Mouse (Mus musculus): ENCODE measurements around the gene Rpa2. TPM values are rescaled to one million over a fixed set of nuclear protein-coding genes. Genes with fewer than 3 reads are reported as not detected.

The Rpa2 gene
- polyA plus RNA-seq, 1 experiment from 2014 or later: 94.8 TPM

DNA sequence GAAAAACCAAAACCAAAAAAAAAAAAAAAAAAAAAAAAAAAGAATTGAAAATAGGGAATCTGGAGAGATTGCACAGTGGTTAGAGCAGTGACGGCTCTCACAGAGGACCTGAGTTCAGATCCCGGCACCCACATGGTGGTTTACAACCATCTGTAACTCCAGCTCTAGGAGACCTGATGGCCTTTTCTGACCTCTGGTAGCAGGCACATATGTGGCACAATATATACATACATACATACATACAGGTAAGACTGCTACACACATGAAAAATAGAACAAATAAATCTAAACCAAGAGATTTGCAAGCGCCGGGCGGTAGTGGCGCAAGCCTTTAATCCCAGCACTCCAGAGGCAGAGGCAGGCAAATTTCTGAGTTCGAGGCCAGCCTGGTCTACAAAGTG is 35.7 kb downstream of the Rpa2 start:
- no peaks in the 10 kb centered on the region for H3K36me3 ChIP-seq (ENCODE audit: control insufficient read depth, insufficient read depth, low read length)
- no peaks in the 10 kb centered on the region for H3K27me3 ChIP-seq (ENCODE audit: control insufficient read depth, insufficient read depth, low read length)
- H3K4me2 ChIP-seq: no peak overlapping the region
- H3K4me1 ChIP-seq (ENCODE audit: control insufficient read depth, insufficient read depth, low read length): peaks cover 10% of the 10 kb centered on the region; the same call in 1 of the 2 replicates
- WGBS (ENCODE audit: insufficient replicate concordance): 90% methylated on average over 7 of the region's 7 CpGs
- no peak overlapping the region for H3K9ac ChIP-seq (ENCODE audit: low read depth, low read length)
- no peaks in the 10 kb centered on the region for H3K9me3 ChIP-seq (replicated peaks; ENCODE audit: control insufficient read depth, low read length)
- no peak for ATAC-seq (replicated peaks; ENCODE audit: insufficient number of reproducible peaks, low FRiP score, low TSS enrichment)
- H3K4me3 ChIP-seq (ENCODE audit: low read depth, low read length): no peak overlapping the region
- H3K27ac ChIP-seq (ENCODE audit: low read depth, low read length): no peak overlapping the region

DNA sequence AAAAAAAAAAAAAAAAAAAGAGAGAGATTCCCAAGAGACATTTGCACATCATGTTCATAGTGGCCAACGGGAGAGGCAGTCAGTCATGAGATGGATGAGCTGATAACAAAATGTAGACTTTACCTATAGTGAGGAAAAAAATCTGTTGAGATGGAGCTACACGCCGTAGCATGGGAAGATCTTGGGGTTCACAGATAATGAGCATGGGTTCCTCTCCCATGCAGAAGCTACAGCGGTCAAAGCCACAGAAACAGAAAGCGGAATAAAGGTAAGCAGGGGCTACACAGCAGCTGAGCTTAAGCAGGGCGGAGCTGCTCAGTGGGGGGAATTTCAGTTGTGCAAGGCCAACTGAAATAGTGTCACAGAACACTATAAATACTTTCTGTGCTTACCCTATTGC is 36.2 kb downstream of the Rpa2 start:
- H3K4me2 ChIP-seq: no peak overlapping the region
- H3K9me3 ChIP-seq (replicated peaks; ENCODE audit: control insufficient read depth, low read length): no peaks in the 10 kb centered on the region
- H3K27ac ChIP-seq (ENCODE audit: low read depth, low read length): no peak overlapping the region
- 87% methylated on average over 6 of the region's 6 CpGs for WGBS (ENCODE audit: insufficient replicate concordance)
- no peaks in the 10 kb centered on the region for H3K36me3 ChIP-seq (ENCODE audit: control insufficient read depth, insufficient read depth, low read length)
- H3K27me3 ChIP-seq (ENCODE audit: control insufficient read depth, insufficient read depth, low read length): no peaks in the 10 kb centered on the region
- peaks cover 11% of the 10 kb centered on the region; the same call in 1 of the 2 replicates for H3K4me1 ChIP-seq (ENCODE audit: control insufficient read depth, insufficient read depth, low read length)
- H3K9ac ChIP-seq (ENCODE audit: low read depth, low read length): no peak overlapping the region
- ATAC-seq (replicated peaks; ENCODE audit: insufficient number of reproducible peaks, low FRiP score, low TSS enrichment): no peak
- H3K4me3 ChIP-seq (ENCODE audit: low read depth, low read length): no peak overlapping the region

DNA sequence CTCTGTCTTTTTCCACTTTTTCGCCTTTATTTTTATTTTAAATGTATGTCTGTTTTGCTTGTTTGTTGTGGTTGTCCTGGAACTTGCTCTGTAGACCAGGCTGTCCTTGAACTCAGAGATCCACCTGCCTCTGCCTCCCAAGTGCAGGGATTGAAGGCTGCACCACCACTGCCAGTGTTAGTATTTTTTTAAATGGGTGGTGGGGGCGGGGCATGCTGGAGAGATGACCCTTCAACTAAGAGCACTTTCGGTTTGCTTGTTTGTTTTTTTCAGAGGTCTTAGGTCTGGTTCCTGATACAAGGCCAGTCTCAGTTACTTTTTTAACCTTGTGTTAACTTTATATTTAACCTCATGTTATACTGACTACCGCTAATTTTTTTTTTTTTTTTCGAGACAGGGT is 37.0 kb downstream of the Rpa2 start:
- Histone ChIP-seq H3K27ac (ENCODE audit: low read depth, low read length) (no peak overlapping the region), H3K36me3 (ENCODE audit: control insufficient read depth, insufficient read depth, low read length) (no peaks in the 10 kb centered on the region), H3K4me2 (no peak overlapping the region), H3K9ac (ENCODE audit: low read depth, low read length) (no peak overlapping the region), H3K4me1 (ENCODE audit: control insufficient read depth, insufficient read depth, low read length) (peaks cover 11% of the 10 kb centered on the region; the same call in 1 of the 2 replicates), H3K27me3 (ENCODE audit: control insufficient read depth, insufficient read depth, low read length) (no peaks in the 10 kb centered on the region), H3K4me3 (ENCODE audit: low read depth, low read length) (no peak overlapping the region), H3K9me3 (replicated peaks; ENCODE audit: control insufficient read depth, low read length) (no peaks in the 10 kb centered on the region)
- ATAC-seq (replicated peaks; ENCODE audit: insufficient number of reproducible peaks, low FRiP score, low TSS enrichment): no peak
- WGBS (ENCODE audit: insufficient replicate concordance): 78% methylated on average over 5 of the region's 5 CpGs

DNA sequence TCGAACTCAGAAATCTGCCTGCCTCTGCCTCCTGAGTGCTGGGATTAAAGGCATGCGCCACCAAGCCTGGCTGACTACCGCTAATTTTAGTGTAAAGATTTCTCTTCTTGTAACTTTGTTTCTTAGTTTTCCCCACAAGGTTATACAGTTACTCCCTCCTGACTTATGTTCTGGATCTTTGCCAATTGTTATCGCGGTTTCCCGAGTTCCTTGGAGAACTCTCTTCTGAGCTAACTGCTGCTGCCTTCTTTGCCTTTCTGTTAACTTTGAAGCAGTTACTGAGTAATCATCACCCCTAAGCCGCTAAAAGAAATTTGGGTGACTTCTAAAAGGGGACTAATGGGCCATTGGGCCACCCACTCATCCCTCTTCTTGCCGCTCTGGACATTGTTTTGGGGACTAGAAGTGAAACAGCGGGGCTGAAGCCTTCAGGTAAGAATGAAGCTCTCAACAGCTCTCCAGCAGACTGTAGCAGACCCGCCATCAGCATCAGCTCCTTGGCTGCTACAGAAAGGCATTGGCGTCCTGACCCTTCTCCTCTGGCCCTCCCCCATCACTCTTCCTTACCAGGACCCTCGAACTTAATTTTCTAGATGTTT is 37.6 kb downstream of the Rpa2 start:
- WGBS (ENCODE audit: insufficient replicate concordance): 70% methylated on average over 12 of the region's 12 CpGs
- Histone ChIP-seq H3K4me2 (no peak overlapping the region), H3K4me3 (ENCODE audit: low read depth, low read length) (no peak overlapping the region), H3K27ac (ENCODE audit: low read depth, low read length) (no peak overlapping the region), H3K9me3 (replicated peaks; ENCODE audit: control insufficient read depth, low read length) (0 out of 2 replicates have a peak, but pooled peaks cover 1% of the 10 kb centered on the region), H3K4me1 (ENCODE audit: control insufficient read depth, insufficient read depth, low read length) (peaks cover 11% of the 10 kb centered on the region; the same call in 1 of the 2 replicates), H3K27me3 (ENCODE audit: control insufficient read depth, insufficient read depth, low read length) (no peaks in the 10 kb centered on the region), H3K36me3 (ENCODE audit: control insufficient read depth, insufficient read depth, low read length) (no peaks in the 10 kb centered on the region), H3K9ac (ENCODE audit: low read depth, low read length) (no peak overlapping the region)
- no peak for ATAC-seq (replicated peaks; ENCODE audit: insufficient number of reproducible peaks, low FRiP score, low TSS enrichment)

DNA sequence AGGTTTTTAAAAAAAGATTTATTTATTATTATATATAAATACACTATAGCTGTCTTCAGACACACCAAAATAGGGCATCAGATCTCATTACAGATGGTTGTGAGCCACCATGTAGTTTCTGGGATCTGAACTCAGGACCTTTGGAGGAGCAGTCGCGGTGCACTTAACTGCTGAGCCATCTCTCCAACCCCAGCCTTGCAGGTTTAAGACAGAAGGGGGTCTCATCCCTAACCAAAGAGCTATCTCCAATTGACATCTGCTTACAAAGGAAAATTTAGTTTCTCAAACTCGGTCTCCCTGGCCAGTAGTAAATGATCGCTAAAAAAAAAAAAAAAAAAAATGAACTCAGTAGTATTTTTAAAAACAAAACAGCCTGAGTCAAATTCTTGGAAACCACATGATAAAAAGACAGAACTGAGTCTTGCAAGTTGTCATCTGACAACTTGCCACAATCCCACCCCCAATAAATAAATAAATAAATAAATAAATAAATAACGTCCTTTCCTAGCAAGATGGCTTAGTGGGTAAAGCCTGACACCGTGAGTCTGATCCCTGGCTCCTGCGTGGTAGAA is 38.6 kb downstream of the Rpa2 start:
- Histone ChIP-seq H3K27me3 (ENCODE audit: control insufficient read depth, insufficient read depth, low read length) (no peaks in the 10 kb centered on the region), H3K27ac (ENCODE audit: low read depth, low read length) (no peak overlapping the region), H3K9ac (ENCODE audit: low read depth, low read length) (no peak overlapping the region), H3K9me3 (replicated peaks; ENCODE audit: control insufficient read depth, low read length) (peaks cover 7% of the 10 kb centered on the region; the same call in 1 of the 2 replicates), H3K36me3 (ENCODE audit: control insufficient read depth, insufficient read depth, low read length) (no peaks in the 10 kb centered on the region), H3K4me1 (ENCODE audit: control insufficient read depth, insufficient read depth, low read length) (peaks cover 11% of the 10 kb centered on the region; the same call in 1 of the 2 replicates), H3K4me3 (ENCODE audit: low read depth, low read length) (no peak overlapping the region), H3K4me2 (no peak overlapping the region)
- WGBS (ENCODE audit: insufficient replicate concordance): 88% methylated on average over 7 of the region's 7 CpGs
- ATAC-seq (replicated peaks; ENCODE audit: insufficient number of reproducible peaks, low FRiP score, low TSS enrichment): no peak

DNA sequence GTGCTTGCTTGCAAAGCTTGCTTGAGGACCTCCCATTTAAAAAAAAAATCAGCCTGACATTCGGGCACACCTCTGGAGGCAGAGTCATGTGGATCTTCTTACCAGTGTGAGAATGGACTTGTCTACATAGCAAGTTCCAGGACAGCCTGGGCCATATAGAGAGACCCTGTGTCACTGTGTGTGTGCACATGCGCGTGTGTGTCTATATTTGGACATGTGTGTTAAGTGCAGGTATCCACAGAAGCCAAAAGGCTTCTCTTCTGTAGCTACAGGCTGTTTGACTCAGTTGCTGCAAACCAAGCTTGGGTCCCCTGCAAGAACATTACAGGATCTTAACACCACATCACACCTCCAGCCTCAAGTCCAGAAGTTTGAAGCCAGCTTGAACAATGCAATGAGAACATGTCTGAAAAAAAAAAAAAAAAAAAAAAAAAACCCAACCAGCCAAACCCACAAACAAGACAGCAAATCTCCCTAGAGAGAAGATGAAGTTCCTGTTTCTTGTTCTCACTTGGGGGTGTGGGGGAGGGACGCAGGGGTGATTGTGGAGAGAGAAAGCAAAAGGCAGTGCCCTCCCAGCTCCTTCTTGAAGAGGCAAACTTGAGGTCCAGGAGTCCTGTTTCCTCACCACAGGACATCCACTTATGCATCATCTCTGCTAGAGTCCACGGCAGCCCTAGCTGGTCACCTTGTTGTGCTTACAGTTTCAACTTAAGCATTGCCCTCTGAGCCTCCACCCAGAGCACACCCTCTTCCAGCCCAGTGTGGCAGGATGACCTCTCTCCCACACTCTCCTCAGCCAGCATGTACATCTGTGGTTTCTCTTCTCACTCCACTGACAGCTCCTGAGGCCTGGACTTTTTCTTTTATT is 39.9 kb downstream of the Rpa2 start:
- Histone ChIP-seq H3K9me3 (replicated peaks; ENCODE audit: control insufficient read depth, low read length) (peaks cover 7% of the 10 kb centered on the region; the same call in 1 of the 2 replicates), H3K27ac (ENCODE audit: low read depth, low read length) (peak overlapping the region; percentile 37), H3K4me3 (ENCODE audit: low read depth, low read length) (no peak overlapping the region), H3K4me1 (ENCODE audit: control insufficient read depth, insufficient read depth, low read length) (peaks cover 11% of the 10 kb centered on the region; the same call in 1 of the 2 replicates), H3K36me3 (ENCODE audit: control insufficient read depth, insufficient read depth, low read length) (no peaks in the 10 kb centered on the region), H3K9ac (ENCODE audit: low read depth, low read length) (no peak overlapping the region), H3K27me3 (ENCODE audit: control insufficient read depth, insufficient read depth, low read length) (no peaks in the 10 kb centered on the region), H3K4me2 (no peak overlapping the region)
- 0 out of 2 replicates have a peak, but pooled peaks have one; percentile 31 for ATAC-seq (replicated peaks; ENCODE audit: insufficient number of reproducible peaks, low FRiP score, low TSS enrichment)
- 59% methylated on average over 5 of the region's 5 CpGs for WGBS (ENCODE audit: insufficient replicate concordance)

DNA sequence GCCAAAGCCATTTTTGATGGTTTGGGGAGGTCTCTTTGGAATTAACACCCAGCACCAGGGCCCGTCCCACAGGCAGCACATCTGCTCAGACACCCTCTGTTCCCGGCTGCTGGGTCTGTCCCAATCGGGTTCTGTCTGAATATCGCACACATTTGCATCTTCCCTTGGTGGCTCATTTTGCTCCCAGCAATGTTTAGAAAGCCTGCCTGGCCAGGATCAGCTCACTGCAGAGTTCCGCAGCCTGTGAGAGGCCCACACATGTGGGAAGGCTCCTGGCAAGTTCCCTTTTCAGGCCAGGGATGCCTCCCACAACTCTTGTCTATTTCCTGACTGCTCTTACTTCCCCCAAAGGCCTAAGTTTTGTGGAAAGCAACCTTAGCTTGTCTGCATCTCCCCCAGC is 41.5 kb downstream of the Rpa2 start:
- H3K27me3 ChIP-seq (ENCODE audit: control insufficient read depth, insufficient read depth, low read length): no peaks in the 10 kb centered on the region
- H3K27ac ChIP-seq (ENCODE audit: low read depth, low read length): no peak overlapping the region
- H3K9ac ChIP-seq (ENCODE audit: low read depth, low read length): no peak overlapping the region
- H3K4me1 ChIP-seq (ENCODE audit: control insufficient read depth, insufficient read depth, low read length): peaks cover 11% of the 10 kb centered on the region; the same call in 1 of the 2 replicates
- H3K36me3 ChIP-seq (ENCODE audit: control insufficient read depth, insufficient read depth, low read length): no peaks in the 10 kb centered on the region
- peaks cover 7% of the 10 kb centered on the region; the same call in 1 of the 2 replicates for H3K9me3 ChIP-seq (replicated peaks; ENCODE audit: control insufficient read depth, low read length)
- ATAC-seq (replicated peaks; ENCODE audit: insufficient number of reproducible peaks, low FRiP score, low TSS enrichment): no peak
- H3K4me2 ChIP-seq: no peak overlapping the region
- WGBS (ENCODE audit: insufficient replicate concordance): 81% methylated on average over 5 of the region's 5 CpGs
- no peak overlapping the region for H3K4me3 ChIP-seq (ENCODE audit: low read depth, low read length)

DNA sequence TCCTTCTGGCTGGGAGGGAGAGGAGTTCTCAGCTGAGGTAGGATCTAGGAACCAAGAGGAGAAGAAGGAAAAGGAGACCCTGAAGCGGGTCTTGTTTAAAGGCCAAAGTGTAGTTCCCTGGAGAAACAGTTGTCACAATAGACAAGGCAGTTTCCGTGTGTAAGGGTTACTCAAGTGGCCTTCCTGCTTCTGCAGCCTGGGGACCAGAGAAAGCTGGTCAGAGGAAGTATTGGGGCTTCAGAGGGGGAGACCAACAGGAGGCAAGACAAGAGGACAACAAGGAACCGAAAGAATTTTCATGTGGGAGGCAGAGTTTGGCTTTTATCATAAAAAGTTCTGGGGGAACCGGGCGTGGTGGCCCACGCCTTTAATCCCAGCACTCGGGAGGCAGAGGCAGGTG is 48.3 kb downstream of the Rpa2 start:
- peaks cover 2% of the 10 kb centered on the region; the same call in 1 of the 2 replicates for H3K36me3 ChIP-seq (ENCODE audit: control insufficient read depth, insufficient read depth, low read length)
- peaks cover 12% of the 10 kb centered on the region for H3K9me3 ChIP-seq (replicated peaks; ENCODE audit: control insufficient read depth, low read length)
- no peak overlapping the region for H3K4me2 ChIP-seq
- no peak overlapping the region for H3K27ac ChIP-seq (ENCODE audit: low read depth, low read length)
- no peaks in the 10 kb centered on the region for H3K4me1 ChIP-seq (ENCODE audit: control insufficient read depth, insufficient read depth, low read length)
- H3K4me3 ChIP-seq (ENCODE audit: low read depth, low read length): no peak overlapping the region
- no peak for ATAC-seq (replicated peaks; ENCODE audit: insufficient number of reproducible peaks, low FRiP score, low TSS enrichment)
- no peaks in the 10 kb centered on the region for H3K27me3 ChIP-seq (ENCODE audit: control insufficient read depth, insufficient read depth, low read length)
- 87% methylated on average over 7 of the region's 7 CpGs for WGBS (ENCODE audit: insufficient replicate concordance)
- H3K9ac ChIP-seq (ENCODE audit: low read depth, low read length): no peak overlapping the region

Measured in heart, embryonic 11.5 days (tissue).